Mouse (Mus musculus) embryonic fibroblast, embryonic 13.5 days (primary cell): ENCODE data around the gene Pear1. TPM values are rescaled to one million over a fixed set of nuclear protein-coding genes. Genes with fewer than 3 reads are reported as not detected.

Experiments
- H3K27ac ChIP-seq: 2 replicates; pipeline ENCODE4 v1.5.1; 2012; ENCODE audit warnings: low read length, control low read depth, inconsistent platforms; ENCODE audit not compliant: insufficient read depth
- H3K4me1 ChIP-seq: 2 replicates; pipeline ENCODE4 v1.6.1; 2011; ENCODE audit warnings: low read length; ENCODE audit not compliant: control insufficient read depth, insufficient read depth
- H3K4me3 ChIP-seq: 2 replicates; pipeline ENCODE4 v1.5.1; 2011; ENCODE audit warnings: mild to moderate bottlenecking, control low read depth, low read length; ENCODE audit not compliant: insufficient read depth
- CTCF ChIP-seq: IDR thresholded peaks from 2 replicates; pipeline ENCODE4 v1.5.1; 2011; ENCODE audit warnings: mild to moderate bottlenecking, control low read depth, low read length, moderate library complexity, borderline replicate concordance; ENCODE audit not compliant: insufficient read depth
- POLR2A ChIP-seq: IDR thresholded peaks from 2 replicates; pipeline ENCODE4 v1.6.1; 2011; ENCODE audit warnings: low read depth, mild to moderate bottlenecking, control low read depth, low read length, moderate library complexity
- polyA plus RNA-seq: library from polyadenylated mRNA; stranded (reverse); fragments of >200 nt; gene quantifications from 2 replicates; pipeline ENCODE4 v1.2.4, GENCODE M21; 2011; ENCODE audit warnings: low read depth; ENCODE audit not compliant: missing spikeins, insufficient read length

Pear1 gene
- polyA plus RNA-seq, 1 experiment: 74.0 TPM

GRCm38 (mm10) chr3:87761408-87762375, 62.4 kb downstream of the Pear1 start:
- H3K27ac ChIP-seq: peak overlapping the region; percentile 77
- TF ChIP-seq POLR2A (no peak), CTCF (no peak)
- no peak overlapping the region for H3K4me3 ChIP-seq
- H3K4me1 ChIP-seq: peaks cover 30% of the 10 kb centered on the region

GRCm38 (mm10) chr3:87758641-87759040, 65.5 kb downstream of the Pear1 start:
- TF ChIP-seq CTCF (no peak), POLR2A (peak; percentile 64; the same call in 1 of the 2 replicates)
- no peak overlapping the region for H3K4me3 ChIP-seq
- H3K27ac ChIP-seq: peak overlapping the region; percentile 19; the same call in 1 of the 2 replicates
- peaks cover 20% of the 10 kb centered on the region for H3K4me1 ChIP-seq

- Histone ChIP-seq H3K4me3 (no peak overlapping the region), H3K4me1 (peaks cover 11% of the 10 kb centered on the region), H3K27ac (no peak overlapping the region)
- no peak for TF ChIP-seq CTCF
- no peak for TF ChIP-seq POLR2A
These were observed 67.6 kb downstream of the Pear1 start for GRCm38 (mm10) chr3:87756488-87756887.

GRCm38 (mm10) chr3:87755964-87756363, 68.1 kb downstream of the Pear1 start:
- peak; percentile 99 for TF ChIP-seq CTCF
- no peak for TF ChIP-seq POLR2A
- Histone ChIP-seq H3K4me3 (no peak overlapping the region), H3K27ac (no peak overlapping the region), H3K4me1 (peaks cover 7% of the 10 kb centered on the region; the same call in 1 of the 2 replicates)

- no peak overlapping the region for H3K27ac ChIP-seq
- TF ChIP-seq POLR2A (no peak), CTCF (no peak)
- 0 out of 2 replicates have a peak, but pooled peaks cover 1% of the 10 kb centered on the region for H3K4me1 ChIP-seq
- H3K4me3 ChIP-seq: no peak overlapping the region
These were observed 70.3 kb downstream of the Pear1 start for GRCm38 (mm10) chr3:87753829-87754228.

- no peaks in the 10 kb centered on the region for H3K4me1 ChIP-seq
- no peak overlapping the region for H3K4me3 ChIP-seq
- H3K27ac ChIP-seq: no peak overlapping the region
- no peak for TF ChIP-seq POLR2A
- TF ChIP-seq CTCF: no peak
These were observed 71.5 kb downstream of the Pear1 start for GRCm38 (mm10) chr3:87752567-87752966.

- TF ChIP-seq CTCF (no peak), POLR2A (no peak)
- Histone ChIP-seq H3K4me3 (no peak overlapping the region), H3K4me1 (no peaks in the 10 kb centered on the region), H3K27ac (no peak overlapping the region)
These were observed 74.1 kb downstream of the Pear1 start for GRCm38 (mm10) chr3:87749977-87750376.

GRCm38 (mm10) chr3:87749036-87749435, 75.1 kb downstream of the Pear1 start:
- TF ChIP-seq POLR2A (no peak), CTCF (peak; percentile 94)
- H3K4me1 ChIP-seq: no peaks in the 10 kb centered on the region
- H3K27ac ChIP-seq: no peak overlapping the region
- H3K4me3 ChIP-seq: no peak overlapping the region

GRCm38 (mm10) chr3:87748431-87748830, 75.7 kb downstream of the Pear1 start, which contains the start of gene Lrrc71:
Gene Lrrc71 (minus strand): TSS chr3:87748625.
- no peak for TF ChIP-seq CTCF
- no peak for TF ChIP-seq POLR2A
- H3K27ac ChIP-seq: no peak within 1 kb of the TSS
- no peaks in the 10 kb centered on the region for H3K4me1 ChIP-seq
- H3K4me3 ChIP-seq: no peak within 1 kb of the TSS
